Mouse (Mus musculus): Measurements from ENCODE around the gene Napsa.

- TF ChIP-seq CTCF (IDR thresholded peaks at IDR 0.05; ENCODE audit: low read depth, low read length) (no peak), POLR2AphosphoS5 (IDR thresholded peaks at IDR 0.05; ENCODE audit: insufficient replicate concordance, low read depth, low read length) (no peak), GATA1 (IDR thresholded peaks at IDR 0.05; ENCODE audit: borderline replicate concordance, low read length) (no peak)
Observed at GRCm38 (mm10) chr7:44583146-44583545, 11.0 kb downstream of the Napsa start.
